Mouse (Mus musculus) kidney, postnatal 10 days (tissue): ENCODE measurements at regions not wholly inside any gene's neighbourhood (a gene's known extent, or its start where the extent isn't known, plus 50 kb on each side); places are given as distances from the start of the nearest gene placed in this dataset.
A peak's percentile ranks its signal among the peaks of the same experiment; 100 is the strongest.

Source experiments
- DNase-seq: peaks from one replicate; pipeline ENCODE4 v3.0.0; 2021; ENCODE audit warnings: mixed read lengths

DNA sequence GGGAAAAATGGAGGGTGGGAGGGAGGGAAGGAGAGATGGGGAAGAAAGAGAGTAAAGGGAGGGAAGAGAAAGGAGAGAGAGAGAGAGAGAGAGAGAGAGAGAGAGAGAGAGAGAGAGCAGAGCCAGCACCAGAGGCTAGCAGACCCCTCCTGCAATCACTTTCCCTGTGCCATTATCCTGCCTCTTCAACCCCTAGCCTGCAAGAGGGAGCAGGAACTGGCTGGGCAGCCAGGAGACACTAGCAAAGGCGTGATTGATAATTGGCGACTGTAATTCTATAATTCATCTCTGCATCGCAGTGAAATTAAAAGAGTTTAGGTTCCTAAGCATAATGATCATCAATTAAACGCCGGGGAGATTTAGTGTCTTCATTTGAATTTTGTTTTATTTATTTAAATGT lies 190.1 kb upstream of the 4931429L15Rik start:
- DNase-seq, result no peak

DNA sequence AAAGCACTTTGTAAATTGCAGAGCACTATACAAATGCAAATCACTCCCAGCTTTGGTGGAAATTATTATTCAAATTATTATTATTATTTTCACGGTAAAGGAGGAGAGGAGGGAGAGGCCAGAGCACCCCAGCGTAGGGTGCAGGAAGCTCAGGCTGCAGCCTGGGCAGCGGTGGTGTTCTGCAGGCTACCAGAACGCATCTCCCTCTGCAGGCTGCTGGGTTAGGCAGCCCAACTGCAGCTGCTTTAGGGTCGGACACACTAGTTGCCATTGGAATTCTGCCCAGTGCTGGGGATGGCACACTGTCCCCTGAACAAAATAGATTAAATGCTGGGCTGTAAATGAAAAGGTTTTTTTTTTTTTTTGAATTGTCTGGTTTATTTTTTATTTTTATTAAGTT lies 189.7 kb upstream of the 4931429L15Rik start:
- DNase-seq, result no peak

DNA sequence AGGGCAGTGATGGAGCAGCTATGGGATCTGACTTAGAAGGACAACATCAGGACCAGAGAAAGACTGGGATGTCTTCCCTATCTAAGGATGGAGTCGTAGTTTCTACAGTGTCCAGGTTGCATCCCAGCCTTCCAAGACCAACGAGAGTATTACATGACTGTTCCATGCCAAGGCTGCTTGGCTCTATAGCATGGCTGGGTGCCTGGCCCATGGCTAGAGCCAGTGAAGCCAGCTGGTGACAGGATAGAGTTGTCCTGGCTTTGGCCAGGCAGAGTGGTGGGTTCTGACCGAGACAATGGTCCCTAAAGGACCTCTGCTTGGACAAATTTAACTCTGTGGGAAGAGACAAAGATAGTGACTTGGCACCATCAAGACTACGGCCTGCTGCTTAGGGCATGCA lies 187.2 kb upstream of the 4931429L15Rik start:
- DNase-seq, result no peak

DNA sequence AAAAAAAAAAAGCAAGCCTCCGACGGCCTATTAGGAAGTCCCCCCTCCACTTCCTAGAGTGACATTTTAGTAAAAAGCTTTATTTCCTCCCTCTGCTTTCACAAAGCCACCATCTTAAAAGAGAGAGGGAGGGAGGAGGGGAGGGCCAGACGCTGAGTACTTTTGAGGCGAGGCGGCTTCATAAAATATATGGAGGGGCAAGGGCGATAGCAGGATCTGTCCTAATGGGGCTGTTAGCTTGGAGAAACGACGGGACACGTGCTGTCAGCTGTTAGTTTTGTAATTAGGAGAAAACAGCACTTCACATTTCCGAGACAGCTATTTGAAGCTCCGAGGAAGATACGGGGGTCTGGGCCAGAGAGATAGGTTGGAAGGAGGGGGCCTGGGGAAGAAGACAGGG lies 184.8 kb upstream of the 4931429L15Rik start:
- DNase-seq, result peak; percentile 15

DNA sequence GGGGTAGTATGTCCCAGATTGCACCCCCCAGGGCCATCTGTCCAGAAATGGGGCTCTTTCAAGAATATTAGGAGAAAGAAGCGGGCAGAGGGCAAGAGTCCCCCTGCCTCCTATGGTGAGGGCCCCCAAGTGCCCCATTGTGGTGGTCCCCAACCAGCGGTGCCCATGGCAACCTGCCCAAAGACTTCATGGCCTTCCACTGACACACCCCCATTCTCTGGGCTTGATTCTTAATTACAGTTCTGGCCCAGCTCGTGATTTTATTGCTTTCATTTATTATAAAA lies 184.3 kb upstream of the 4931429L15Rik start:
- DNase-seq, result peak; percentile 28

DNA sequence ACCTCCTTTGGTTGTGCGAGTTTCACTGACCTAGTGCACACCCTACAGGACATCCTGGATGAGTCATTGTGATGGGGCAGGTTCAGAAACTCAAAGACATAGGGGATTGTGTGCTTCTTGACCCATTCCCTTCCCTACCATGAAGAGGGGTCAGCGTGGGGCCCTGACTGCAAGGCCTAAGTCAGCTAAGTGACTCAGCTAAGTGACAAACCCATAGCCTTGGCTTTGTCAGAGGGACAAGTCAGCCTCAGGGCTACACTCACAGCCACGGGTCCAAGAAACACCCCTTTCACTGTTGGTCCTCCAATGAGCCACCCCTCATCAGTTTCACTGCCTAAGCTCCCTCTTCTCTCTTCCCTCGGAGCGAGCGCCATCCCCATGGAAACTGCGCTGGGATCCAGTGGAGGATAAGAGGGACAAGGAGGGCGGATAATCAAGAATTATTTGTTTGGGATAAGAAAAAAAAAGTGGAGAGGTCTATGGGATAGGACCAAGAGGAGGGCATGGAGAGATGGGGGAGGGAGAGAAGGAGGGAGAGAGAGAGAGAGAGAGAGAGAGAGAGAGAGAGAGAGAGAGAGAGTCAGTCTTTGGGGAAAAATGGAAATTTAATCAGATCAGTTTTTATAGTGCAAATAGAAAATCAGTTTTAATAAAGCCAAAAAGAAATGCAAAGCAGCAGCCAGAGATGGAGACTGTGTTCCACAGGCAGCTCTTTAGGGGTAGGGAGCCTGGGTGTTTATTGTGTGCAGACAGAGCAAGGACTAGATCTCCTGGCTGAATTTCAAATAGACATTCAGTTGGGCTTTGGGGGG lies 183.7 kb upstream of the 4931429L15Rik start:
- DNase-seq, result no peak

DNA sequence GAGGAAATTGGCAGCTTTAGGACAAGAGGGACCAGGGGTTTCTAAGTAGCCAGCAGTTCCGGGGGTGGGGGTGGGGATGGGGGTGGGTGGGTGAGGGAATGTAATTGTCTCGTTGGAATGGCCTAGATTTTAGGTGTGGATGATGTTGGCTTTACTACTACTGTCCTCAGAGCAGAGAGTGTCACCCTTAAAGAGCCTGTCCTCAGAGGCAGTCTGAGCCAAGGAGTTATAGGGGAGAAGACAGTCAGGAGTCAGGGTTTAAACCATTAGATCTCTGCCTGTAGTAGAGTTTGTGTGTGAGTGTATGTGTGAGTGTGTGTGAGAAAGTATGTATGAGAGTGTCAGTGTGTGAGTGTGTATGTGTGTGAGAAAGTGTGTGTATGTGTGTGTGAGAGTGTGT lies 179.6 kb upstream of the 4931429L15Rik start:
- DNase-seq, result no peak

DNA sequence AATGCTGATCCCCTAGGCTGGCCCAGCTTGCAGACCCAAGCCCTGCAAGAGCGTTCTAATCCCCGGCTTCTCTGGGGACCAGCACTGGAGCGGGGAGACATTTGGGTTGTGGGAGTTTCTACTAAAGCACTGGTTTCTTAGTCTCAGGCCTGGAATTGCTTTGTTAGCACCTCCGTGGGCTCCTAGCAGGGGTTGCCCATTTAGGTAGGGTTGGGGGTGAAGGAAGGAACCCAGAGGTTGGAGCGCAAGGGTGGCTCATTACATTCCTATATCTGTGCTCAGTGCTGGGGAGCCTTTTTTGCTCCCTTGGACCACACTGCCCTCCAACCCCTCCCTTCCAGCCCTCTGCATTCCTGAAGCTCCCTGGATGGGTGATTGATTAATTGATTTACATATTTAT lies 179.1 kb upstream of the 4931429L15Rik start:
- DNase-seq, result no peak

DNA sequence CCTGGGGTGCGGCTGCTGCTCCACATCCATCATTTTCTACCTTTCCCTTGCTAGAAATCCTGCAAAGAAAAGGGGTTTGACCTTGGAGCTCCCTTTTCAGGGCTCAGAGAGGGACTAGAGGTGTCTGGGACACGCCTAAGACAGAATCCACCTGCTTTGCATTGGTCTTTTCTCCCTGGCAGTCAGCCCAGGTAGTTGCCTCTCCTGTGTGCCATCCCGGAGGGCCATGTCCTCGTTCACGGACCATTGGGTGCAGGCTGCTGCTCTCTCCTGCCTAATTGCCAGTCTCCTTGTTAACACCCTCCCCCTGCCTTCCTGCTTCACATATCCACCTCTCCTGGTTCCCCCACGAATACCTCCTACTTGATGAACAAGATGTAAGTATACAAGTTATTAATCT lies 175.5 kb upstream of the 4931429L15Rik start:
- peak; percentile 56 for DNase-seq

DNA sequence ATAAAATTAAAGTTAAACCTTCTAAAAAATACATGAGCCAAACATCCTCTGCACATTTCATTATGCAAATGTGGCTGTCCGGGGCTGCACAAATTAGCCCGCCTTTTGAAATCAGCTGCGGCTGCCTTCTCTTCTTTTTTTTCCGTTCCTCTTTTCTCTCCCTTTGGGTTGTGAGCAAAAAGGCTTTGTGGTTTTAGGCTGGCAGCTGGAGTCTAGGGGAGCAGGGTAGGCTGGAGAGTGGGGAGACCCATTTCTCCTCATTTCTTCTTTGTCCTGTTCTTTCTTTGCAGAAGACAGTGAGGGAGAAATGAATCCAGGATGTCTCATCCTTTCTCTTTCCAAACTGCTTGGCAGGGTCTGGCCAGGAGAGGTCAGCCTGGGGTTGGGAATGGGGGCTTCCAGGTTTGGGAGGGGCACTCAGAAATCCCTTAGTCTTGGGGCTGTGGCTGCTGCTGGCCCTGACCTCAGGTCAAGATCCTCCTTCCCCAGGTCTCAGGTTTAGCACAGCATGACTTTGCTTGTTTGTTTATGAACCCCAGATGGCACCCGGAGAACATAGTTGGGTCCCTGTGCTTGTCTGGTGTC lies 163.2 kb upstream of the 4931429L15Rik start:
- DNase-seq, result no peak

DNA sequence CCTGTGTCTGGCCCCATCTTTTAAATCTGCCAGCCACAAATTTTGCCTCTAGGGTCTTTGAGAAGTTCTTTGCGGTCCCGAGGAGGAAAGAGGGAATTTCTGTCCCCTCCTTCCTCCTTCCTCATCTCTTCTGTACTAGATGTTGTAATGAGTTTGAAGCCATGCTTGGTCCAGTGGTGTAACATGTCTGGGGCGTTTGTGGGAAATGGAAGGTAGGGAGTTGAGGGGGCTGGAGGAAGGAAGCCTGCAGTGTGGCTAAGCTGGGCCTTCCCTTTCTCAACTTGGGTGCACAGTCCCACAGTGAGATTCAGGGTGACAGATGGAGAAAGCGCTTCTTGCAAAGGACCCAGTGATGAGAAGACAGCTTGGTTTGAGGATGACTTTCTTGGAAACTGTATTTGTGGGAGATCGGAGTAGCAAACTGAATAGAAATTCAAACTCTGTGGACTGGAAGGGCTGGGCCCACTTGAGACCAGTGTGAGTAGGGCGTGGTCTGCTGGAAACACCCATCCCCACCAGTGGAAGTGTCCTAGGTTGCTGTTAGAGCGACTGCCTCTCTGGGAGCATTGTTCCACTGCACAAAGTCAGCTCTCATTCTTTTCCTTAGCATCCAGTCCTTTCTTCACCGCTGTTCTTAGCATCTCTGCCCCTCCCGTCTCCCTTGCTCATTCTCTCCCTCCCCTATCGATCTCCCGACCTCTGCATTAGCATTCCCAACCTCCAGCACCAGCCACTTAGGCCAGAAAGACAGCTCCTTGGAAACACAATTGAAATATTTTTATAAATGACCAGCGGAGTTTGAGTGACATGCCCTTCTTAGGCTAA lies 162.5 kb upstream of the 4931429L15Rik start:
- no peak for DNase-seq

DNA sequence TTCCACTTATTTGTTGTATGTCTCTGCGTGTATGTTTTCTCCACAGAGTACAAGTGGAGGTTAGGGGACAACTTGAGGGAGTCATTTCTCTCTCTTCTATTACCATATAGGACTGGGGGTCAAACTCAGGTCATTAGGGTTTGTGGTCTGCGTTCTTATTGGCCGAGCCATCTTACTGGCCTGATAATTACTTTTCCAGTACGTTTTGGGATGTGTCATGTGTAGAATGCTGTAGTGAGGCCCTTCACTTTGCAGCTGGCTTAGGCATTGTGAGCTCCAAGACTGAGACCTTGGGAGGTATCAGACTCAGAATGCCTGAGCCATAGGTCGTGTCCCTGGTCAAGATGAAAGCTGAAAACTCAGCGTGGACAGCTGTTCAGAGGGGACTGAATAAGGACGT lies 161.7 kb upstream of the 4931429L15Rik start:
- no peak for DNase-seq

DNA sequence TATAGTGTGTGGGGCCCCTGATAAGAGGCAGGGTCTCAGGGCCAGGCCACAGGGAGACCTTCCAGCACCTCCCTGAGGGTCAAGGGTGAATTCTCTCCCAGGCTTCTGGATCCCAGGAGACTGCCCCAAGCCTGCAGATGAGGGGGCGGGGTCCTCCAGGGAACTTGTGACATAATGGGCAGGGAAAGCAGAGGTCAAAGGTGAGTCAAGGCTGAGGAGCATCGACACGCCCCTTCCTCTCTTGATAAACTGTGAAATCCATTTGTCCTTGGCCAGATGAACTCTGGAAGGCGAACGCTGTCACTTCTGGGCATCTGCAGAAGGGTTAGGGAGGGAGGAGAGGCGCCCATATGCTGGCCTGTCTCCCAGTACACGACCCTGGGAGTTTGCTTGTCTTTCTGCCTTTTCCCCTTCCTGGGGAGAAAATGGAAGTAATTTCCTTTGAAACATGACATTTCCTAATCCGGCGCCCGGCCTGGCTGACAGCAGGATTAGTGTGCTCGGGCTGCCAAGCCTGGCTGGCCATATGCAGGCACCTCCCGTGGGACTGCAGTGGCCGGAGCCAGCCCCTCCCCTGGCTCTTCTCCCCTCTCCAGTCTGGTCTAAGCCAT lies 160.4 kb upstream of the 4931429L15Rik start:
- DNase-seq, result peak; percentile 72

DNA sequence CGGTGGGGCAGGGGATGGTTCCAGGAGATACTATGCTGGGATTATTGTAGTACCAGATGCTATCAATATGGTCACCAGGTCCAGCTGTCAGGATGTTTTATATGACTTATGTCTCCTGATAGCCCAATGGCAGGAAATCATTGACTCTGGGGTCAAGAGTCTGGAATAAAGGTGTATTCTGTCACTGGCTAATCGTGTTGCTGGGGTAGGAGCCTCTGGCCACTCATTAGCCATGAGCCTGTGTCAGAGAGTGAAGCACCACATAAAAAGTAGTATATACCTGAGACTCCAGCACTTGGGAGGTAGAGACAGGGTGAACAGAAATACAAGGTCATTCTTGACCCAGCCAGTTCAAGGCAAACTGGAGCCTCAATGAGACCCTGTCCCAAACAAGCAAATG lies 158.8 kb upstream of the 4931429L15Rik start:
- DNase-seq, result no peak

DNA sequence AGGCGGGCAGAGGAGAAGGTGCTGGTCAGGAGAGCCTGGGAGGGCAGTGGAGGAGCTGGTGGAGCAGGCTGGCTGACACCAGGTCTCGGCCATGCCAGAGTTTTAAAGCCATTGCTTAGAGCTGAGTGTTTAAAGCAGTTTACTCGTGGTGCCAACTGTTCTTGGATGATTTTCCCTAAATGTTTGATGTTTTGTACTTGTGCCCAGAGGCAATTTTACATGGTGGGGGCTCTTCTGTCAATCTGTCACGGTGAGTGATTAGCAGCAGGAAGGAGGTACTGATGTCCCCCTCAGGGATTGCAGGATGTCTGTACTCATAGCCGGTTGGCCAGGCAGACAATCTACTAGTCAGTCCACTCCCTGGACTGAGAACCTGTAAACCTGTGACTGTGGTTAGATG lies 156.7 kb upstream of the 4931429L15Rik start:
- DNase-seq, result no peak

DNA sequence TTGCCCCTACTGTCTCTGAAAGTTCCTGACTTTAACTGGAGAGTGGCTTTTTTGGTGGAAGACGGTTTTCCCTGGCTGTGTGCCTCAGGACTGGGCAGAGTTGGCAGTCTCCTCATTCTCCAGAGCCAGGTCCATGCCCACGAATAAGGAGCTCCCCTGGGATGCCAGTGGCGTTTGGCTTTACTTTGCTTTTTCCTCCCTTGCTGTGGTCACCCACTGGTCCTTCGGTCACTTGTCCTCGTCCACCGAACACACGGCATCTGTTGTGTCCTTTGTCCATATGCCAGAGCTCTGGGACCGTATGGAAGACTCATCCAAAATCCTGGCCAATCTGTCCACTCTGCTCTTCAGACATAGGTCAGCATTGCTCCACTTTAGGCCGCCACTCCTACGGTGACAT lies 153.9 kb upstream of the 4931429L15Rik start:
- no peak for DNase-seq

DNA sequence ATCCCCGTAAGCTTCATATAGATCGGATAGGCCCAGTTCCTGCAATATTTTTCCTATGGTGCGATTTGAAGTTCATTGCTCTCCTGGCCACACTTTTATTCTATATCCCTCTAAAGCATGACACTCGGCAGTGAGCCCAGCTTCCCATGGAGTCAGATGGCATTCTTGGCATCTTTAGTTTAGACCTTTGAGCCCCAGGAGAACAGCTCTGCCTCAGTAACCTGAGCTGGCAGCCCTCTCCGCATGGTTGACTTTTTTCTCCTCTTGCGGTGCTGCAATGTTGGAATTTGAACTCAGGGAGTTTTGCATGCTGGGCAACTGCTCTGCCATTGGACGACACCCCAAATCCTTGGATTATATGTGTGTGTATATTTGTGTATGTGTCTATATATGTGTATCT lies 149.7 kb upstream of the 4931429L15Rik start:
- peak; percentile 69 for DNase-seq

DNA sequence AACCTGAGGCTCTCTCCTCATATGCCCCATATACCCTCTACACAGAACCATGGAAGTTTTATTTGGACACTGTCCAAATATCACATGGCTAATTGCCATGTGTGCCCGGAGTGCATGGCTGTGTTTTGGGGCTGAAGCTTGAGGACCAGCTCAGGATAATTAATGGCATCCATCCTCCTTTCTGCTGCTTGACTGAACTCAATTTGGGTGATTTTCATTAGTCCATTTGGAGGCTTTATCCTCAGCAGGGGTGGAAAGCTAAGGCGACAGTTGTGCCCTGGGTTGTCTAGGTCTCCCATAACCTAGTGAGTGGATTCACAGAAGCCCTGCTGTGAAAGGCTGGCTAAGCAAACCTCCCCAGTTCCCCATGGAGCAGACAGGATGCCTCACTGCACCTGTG lies 148.5 kb upstream of the 4931429L15Rik start:
- DNase-seq, result no peak

DNA sequence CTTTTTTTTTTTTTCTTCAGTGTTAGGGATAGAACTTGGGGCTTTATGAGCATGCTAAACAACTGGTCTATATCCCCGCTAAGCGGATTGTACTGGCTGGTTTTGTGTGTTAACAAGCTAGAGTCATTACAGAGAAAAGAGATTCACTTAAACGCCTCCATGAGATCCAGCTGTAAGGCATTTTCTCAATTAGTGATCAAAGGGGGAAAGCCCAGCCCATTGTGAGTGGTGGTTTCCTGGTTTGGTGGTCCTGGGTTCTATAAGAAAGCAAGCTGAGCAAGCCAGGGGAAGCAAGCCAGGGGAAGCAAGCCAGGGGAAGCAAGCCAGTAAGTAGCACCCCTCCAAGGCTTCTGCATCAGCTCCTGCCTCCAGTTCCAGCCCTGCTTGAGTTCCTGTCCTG lies 147.9 kb upstream of the 4931429L15Rik start:
- no peak for DNase-seq

DNA sequence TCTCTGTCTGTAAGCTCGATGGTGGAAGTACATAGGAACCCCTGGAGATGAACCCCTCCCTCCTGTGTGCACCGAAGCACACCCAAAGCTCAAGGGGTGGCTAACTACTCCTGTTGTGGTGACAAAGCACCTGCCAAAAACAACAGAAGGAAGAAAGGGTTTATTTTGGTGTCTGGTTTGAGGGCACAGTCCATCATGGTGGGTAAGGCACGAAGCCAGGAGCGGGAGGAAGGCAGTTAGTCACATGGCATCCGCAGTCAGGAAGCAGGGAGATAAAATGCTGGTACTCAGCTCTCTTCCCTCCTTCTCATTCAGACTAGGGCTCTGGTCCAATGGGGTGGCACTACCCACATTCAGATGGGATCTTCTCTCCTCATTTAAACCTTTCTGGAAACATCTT lies 142.9 kb upstream of the 4931429L15Rik start:
- no peak for DNase-seq

DNA sequence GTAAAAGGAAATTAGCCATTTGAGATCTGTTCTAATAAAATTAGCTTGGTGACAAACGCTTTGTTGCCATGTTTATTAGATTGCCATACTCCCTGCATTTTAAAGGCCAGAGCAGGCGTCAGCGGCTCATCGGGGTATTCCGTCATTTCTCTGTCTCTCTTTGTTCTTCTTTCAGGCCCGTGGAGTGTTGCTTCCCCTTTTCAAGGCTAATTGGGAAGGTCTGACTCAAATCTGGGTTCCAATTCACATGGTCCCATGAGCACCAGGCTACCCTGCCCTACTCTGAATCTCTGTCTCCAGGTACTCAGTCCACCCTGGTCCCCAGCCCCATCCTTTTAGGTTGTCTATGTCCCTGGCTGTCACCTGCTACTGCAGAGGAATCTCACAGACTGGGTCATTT lies 138.2 kb upstream of the 4931429L15Rik start:
- DNase-seq, result no peak

DNA sequence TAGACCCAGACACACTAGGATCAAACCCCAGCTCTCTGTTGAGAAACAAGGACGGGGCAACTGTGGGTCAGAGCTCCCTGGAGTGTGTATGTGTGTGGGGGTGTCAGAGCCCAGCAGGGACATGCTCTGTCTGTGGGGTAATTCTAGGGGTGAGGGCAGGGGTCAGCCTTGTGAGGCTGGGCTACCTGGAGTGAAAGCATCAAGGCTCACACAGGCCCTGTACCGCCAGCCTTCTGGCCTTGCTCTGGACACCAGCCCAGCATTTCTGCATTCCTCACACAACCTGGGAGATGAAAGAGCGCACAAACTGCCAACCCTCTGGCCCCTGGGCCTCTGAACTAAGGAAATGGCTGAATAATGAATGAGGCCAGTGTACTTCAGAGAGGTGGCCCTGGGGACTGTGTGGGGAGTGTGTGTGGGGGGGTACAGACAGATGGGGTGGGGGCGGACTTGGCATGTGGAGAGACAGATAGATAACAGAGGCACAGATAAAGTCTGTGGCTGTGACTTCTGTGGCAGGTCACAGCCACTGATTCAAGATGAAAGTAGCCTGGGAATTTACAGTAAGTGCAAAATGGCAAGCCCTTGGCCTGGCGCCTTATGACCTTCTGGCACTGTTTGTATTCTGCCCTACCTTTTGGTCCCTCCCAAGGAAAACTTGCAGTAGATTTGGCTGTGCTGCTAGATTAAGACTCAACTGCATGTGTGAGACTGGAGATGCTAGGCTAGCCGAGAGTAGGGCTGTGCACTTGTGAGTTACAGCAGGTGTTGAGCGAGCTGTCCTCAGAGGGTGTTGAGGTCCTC lies 135.2 kb upstream of the 4931429L15Rik start:
- DNase-seq, result peak; percentile 36
